ENCODE assay signal across 20 mouse cellular contexts in the genomic region with DNA sequence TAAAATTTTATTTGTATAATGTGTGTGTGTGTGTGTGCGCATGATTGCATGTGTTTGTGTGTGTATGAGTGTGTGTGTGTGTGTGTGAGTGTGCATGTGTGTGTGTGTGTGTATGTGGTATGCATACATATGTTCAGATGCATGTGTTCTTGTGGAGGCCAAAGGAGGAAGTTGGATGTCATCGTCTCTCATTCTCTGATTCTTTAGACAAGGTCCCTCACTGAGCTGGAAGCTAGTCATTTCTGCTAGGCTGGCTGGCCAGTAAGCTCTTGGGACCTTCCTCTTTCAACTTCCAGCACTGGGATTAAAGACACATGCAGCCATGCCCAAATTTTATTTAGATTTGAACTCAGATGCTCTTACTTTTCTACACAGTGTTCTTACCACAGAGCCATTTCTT. TPM values are rescaled to one million over a fixed set of nuclear protein-coding genes. Genes with fewer than 3 reads are reported as not detected.
DNase-seq lines count a peak whose midpoint lies in the region; ATAC-seq lines count a peak whose summit lies in the region.
"Had no signal": no experiment of that assay in that cellular context is flagged by ENCODE, and none has a peak within 500 bp of the region (broad histone marks: within the 10 kb centered on the region; RNA-seq: fewer than 3 reads in every experiment).

No protein-coding gene starts in this region.

- ATAC-seq in common myeloid progenitor, adult 5-6 weeks (replicated peaks; ENCODE audit: low read depth, poor library complexity, severe bottlenecking), result peak; percentile 59; the same call in 1 of the 2 replicates
- ATAC-seq in megakaryocyte, adult 5-6 weeks (ENCODE audit: poor library complexity, severe bottlenecking), result peak; percentile 85
- ATAC-seq: activated CD4-positive, CD25-positive, alpha-beta regulatory T cell, adult 4 months; forebrain, embryonic 13.5 days; forebrain, embryonic 15.5 days; forebrain, postnatal 0 days; Patski had no signal

- DNase-seq in cerebellum, postnatal 4 days (ENCODE audit: low spot score in 2 of 2), result no peak
- DNase-seq in spleen, postnatal 10 days (ENCODE audit: low spot score in 2 of 2), result no peak
- DNase-seq in heart, postnatal 4 days, result no peak
- DNase-seq: adrenal gland, adult 8-10 months; adrenal gland, postnatal 14 days; adrenal gland, postnatal 36 days; cerebellum, adult 11-12 months; cerebellum, adult 2 months; cerebellum, adult 9-10 months; cerebellum, postnatal 10 days; cerebellum, postnatal 25 days; forebrain, postnatal 0 days had no signal

RNA-seq across cellular contexts. Expression of gene Spg11, which starts 13.9 kb away (rescaled TPM):
- 13.8 and 15.2 TPM in 2 replicates for total RNA-seq in common myeloid progenitor, adult 5-6 weeks (2017)
- 11.2 TPM in 2 replicates for total RNA-seq in megakaryocyte, adult 5-6 weeks (2015)
- 14.8 and 15.3 TPM in 2 replicates for total RNA-seq in megakaryocyte, adult 5-6 weeks (2017)
- 10 to 100 TPM; 12.2 TPM for total RNA-seq in heart, postnatal 4 days (2021)

RNA-seq across cellular contexts. Expression of gene B2m, which starts 15.4 kb away (rescaled TPM):
- 2,084 and 2,334 TPM in 2 replicates for total RNA-seq in common myeloid progenitor, adult 5-6 weeks (2017)
- 5,498 and 5,622 TPM in 2 replicates for total RNA-seq in megakaryocyte, adult 5-6 weeks (2015)
- 2,725 and 3,039 TPM in 2 replicates for total RNA-seq in megakaryocyte, adult 5-6 weeks (2017)
- 100 to 1,000 TPM; 114 to 125 TPM for total RNA-seq in heart, postnatal 4 days (2021)

RNA-seq across cellular contexts. Expression of gene Trim69, which starts 28.4 kb away (rescaled TPM):
- total RNA-seq in common myeloid progenitor, adult 5-6 weeks (2017), result not detected in 2 replicates
- not detected in 2 replicates for total RNA-seq in megakaryocyte, adult 5-6 weeks (2015)
- 0.33 TPM in 1 of 2 replicates, not detected in the other for total RNA-seq in megakaryocyte, adult 5-6 weeks (2017)
- not detected for total RNA-seq in heart, postnatal 4 days (2021)
- total RNA-seq: adrenal gland, adult 8-10 months; adrenal gland, postnatal 14 days; ES-E14; forebrain, postnatal 0 days had no signal

RNA-seq across cellular contexts. Expression of gene Patl2, which starts 53.9 kb away (rescaled TPM):
- not detected in 2 replicates for total RNA-seq in common myeloid progenitor, adult 5-6 weeks (2017)
- not detected in 2 replicates for total RNA-seq in megakaryocyte, adult 5-6 weeks (2015)
- total RNA-seq in megakaryocyte, adult 5-6 weeks (2017), result not detected in 2 replicates
- not detected for total RNA-seq in heart, postnatal 4 days (2021)
- total RNA-seq: adrenal gland, adult 18-20 months; adrenal gland, postnatal 36 days; forebrain, postnatal 0 days had no signal

RNA-seq across cellular contexts. Expression of gene Terb2, which starts 54.0 kb away (rescaled TPM):
- total RNA-seq in common myeloid progenitor, adult 5-6 weeks (2017), result not detected in 2 replicates
- not detected in 2 replicates for total RNA-seq in megakaryocyte, adult 5-6 weeks (2015)
- not detected in 2 replicates for total RNA-seq in megakaryocyte, adult 5-6 weeks (2017)
- not detected for total RNA-seq in heart, postnatal 4 days (2021)
- total RNA-seq: adrenal gland, adult 18-20 months; adrenal gland, adult 8-10 months; adrenal gland, postnatal 14 days; adrenal gland, postnatal 36 days; forebrain, postnatal 0 days had no signal

Comparison
In these comparisons a context has a peak if more than half of its experiments do, and no peak if none do; other contexts are left out.
1. RNA of gene B2m, which starts 15.4 kb away (total RNA-seq): 2,725 to 5,622 TPM in megakaryocyte, adult 5-6 weeks and 2,084 to 2,334 TPM in common myeloid progenitor, adult 5-6 weeks; 114 to 125 TPM in heart, postnatal 4 days; every median in the first group is over 10 times any median in the second.